Mouse (Mus musculus) c-Kit-positive CD71-positive TER-119-negative erythroid progenitor cells, embryonic 14.5 days (primary cell): ENCODE measurements around the gene Zfhx3.

Experiments
- DNase-seq: peaks from one replicate; pipeline ENCODE4 v3.0.0-alpha.2; 2013; ENCODE audit warnings: low read depth

Gene Zfhx3

DNA sequence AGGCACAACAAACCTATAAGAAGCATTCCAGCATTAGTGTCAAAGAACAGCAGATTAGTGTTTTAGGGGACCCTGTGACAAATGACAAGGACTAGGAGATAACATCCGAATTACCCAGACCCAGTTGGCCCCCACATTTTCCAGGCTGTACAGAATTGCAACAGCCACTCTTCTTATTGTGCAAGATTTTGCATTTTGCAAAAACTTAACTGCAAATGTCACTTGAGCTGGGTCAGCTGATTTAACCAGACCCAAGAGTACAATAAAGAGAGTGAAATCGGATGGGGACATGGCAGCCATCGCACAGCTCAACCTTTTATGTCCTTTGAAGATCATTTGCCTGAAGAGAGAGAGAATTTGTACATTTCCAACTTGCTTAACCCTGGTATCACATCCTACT lies 720.3 kb downstream of the Zfhx3 start:
- DNase-seq = no peak

- DNase-seq = no peak
Measured at GRCm38 (mm10) chr8:108671939-108672515, 729.6 kb downstream of the Zfhx3 start.

GRCm38 (mm10) chr8:108675001-108675525 lies 732.6 kb downstream of the Zfhx3 start:
- no peak for DNase-seq

GRCm38 (mm10) chr8:108689694-108690093 lies 747.2 kb downstream of the Zfhx3 start:
- DNase-seq = no peak

GRCm38 (mm10) chr8:108690576-108691455 lies 748.4 kb downstream of the Zfhx3 start:
- DNase-seq = no peak

DNA sequence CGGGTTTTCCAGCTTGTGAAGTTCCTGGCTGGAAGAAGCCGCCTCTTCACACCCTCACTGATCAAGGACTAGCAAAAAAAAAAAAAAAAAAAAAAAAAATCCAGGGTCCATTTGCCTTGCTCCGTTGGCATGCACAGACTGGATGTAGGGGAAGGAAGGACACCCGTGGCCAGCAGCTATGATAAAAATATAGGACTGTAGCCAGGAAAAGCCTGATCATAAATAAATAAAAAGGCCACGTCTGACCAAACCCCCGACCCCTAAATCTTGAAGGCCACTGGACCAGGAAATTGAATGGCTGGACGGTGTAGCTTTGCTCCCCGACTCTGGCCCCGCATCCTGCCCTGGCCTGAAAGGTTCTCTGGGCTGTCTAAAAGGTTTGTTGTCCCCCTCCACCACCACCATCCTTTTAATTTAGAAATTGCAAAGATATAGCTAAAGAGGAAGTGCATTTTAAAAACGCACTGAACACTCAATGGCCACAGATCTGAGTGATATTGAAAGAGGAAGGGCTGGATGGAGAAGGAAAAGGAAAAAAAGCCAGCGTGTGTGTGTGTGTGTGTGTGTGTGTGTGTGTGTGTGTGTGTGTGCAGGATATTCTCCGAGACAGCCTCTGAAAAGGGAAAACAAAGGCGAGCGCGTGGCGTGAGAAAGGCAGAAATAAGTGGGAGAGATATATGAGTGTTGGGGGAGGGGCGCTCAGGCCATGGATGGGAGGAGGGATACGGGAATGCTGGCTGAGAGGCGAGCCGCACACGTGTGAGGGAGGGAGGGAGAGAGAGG lies 749.2 kb downstream of the Zfhx3 start:
- DNase-seq = no peak

DNA sequence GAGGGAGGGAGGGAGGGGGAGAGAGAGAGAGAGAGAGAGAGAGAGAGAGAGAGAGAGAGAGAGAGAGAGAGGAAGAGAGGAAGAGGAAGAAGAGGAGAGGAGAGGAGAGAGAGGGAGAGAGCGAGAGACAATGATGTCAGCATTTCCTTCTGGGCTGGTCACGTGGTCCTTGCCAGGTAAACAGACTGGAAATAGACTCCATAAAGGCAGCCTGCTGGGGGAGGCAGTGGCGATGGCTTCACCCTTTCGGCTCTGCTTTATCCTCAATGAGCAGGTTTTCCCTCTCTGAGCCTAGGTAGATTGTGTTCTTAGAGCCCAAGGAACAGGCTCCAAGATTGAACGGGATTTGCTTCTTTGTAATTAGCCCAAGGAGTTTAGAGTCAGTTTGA lies 749.8 kb downstream of the Zfhx3 start:
- DNase-seq = no peak

- DNase-seq = no peak
Measured at GRCm38 (mm10) chr8:108692669-108693665, 750.5 kb downstream of the Zfhx3 start.

- no peak for DNase-seq
Measured at GRCm38 (mm10) chr8:108693841-108694240, 751.4 kb downstream of the Zfhx3 start.

DNA sequence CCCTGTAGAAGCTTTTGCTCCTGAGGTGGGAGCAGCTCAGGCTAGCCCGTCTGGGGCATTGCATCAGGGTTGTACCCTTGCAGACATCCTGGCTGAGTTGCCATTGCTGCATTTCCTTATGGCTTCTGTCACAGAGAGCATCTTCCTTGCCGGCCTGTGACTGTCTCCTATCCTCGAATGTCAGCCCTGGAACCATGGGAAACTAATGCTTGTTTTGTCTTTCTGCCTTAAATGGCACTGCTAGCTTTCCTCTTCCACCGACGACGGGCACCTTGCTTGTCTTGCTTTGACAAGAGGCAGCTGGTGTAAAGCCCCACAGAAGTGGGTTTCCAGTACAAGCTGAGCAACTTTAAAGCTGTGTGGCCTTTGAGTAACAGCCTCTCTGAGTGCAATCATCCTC lies 752.1 kb downstream of the Zfhx3 start:
- DNase-seq = no peak

DNA sequence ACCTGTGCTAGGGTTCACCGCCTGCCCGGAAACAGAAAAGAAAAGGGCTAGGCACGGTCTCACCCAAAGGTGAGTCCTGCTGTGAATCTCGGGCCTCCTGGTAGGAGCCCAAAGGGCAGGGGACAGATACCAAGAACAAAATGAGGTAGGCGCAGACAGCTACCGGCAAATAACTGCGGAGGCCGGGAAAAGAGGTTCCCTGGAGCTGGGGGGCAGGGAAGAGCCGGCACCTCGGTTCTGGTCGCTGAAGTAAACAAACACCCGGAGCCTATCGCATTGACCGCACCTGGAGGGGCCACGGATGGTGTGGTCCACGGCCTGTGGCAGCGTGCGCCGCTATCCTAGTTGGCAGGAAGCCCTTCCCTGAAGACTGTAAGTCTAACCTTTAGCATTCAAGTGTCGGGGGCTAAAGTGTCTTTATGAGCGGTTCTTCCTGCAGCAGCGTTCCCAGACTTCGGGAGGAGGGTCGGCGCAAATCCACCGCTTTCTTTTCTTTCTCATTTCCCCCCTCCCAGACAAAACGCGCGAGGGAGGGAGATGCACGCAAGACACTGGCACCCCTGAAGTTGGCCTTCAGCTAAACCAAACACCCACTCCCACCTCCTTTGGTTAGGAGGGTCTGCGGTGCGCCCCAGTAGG lies 752.9 kb downstream of the Zfhx3 start:
- DNase-seq = no peak

GRCm38 (mm10) chr8:108695938-108696630 lies 753.6 kb downstream of the Zfhx3 start:
- no peak for DNase-seq

- no peak for DNase-seq
Measured at GRCm38 (mm10) chr8:108696631-108697410, 754.4 kb downstream of the Zfhx3 start.

- DNase-seq = no peak
Measured at GRCm38 (mm10) chr8:108697589-108697988, 755.1 kb downstream of the Zfhx3 start.

DNA sequence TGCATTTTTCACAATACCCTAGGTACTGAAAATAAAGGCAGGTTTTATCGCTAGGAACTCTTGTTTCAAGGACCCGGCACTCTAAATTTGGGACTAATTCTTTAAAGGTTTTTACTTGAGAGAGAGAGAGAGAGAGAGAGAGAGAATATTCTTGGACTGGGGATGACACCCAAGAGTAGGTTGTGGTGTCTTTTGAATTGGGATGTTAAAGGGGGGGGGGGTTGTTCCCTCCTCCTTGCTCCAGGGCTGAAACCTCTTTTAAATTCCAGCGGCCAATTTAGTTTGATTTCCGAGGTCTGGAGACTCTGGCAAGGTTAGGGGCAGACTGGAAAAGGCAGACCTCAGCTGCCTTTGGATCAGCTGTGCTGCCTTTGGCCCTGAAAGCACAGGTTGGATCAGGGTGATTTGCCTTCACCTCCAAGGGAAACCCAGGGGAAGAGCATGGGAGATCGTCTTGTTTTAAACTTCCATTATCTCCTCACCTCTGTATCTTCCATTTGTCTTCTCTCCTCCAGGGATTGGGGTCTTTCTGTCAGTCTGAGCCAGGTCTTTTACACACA lies 755.7 kb downstream of the Zfhx3 start:
- no peak for DNase-seq

DNA sequence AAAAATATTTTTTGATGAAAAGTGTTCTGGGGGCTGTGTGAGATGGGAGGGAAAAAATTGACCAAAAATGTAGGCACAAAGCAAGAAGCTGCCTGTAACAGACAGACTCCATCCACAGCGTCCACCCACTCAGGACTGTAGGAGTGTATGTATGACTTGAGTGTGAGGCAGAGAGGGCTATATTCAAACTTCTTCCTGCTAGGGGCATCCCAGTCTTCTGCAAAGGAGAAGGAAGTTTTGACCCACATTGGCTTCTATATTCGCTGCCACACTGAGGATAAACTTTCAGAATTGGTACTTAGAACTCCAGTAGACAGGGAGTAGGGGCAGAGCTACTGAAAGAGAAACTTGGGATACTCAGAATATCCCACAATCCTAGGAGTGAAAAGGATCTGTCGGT lies 756.6 kb downstream of the Zfhx3 start:
- no peak for DNase-seq

GRCm38 (mm10) chr8:108699454-108700345 lies 757.3 kb downstream of the Zfhx3 start:
- no peak for DNase-seq
